27 mouse cellular contexts compared by ENCODE assay signal in the genomic region with DNA sequence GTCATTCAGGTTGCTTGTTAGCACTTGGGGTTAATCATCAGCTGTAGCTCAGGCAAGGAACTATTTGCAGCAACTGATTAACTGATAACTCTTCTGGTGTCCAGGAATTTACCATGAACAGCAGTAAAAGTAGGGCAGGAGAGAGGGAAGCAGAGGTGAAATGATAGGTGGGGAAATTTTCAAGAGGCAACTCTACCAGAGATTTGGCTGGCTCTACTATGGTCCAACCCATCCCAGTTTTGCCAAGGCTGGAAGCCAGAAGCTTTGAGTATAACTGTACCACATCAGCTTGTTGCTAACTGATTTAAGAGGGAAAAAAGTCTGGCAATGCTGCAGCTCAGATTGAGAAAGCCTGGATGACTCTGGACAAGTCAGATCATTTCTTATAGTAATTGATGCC.
DNase-seq lines count a peak whose midpoint lies in the region; ATAC-seq and TF ChIP-seq lines count a peak whose summit lies in the region.
"Had no signal": no experiment of that assay in that cellular context is flagged by ENCODE, and none has a peak within 500 bp of the region (broad histone marks: within the 10 kb centered on the region; RNA-seq: fewer than 3 reads in every experiment).

No protein-coding gene starts in this region.

- TF ChIP-seq POLR2A in liver, adult 2 months (IDR thresholded peaks at IDR 0.05; ENCODE audit: extremely low read depth, insufficient read depth, low read length) = no peak

- TF ChIP-seq EP300 in liver, postnatal 0 days (IDR thresholded peaks at IDR 0.05; ENCODE audit: low read depth) = no peak

- H3K4me2 ChIP-seq in liver, postnatal 0 days (ENCODE audit: low read depth, low read length) = no peak overlapping the region
- no peak overlapping the region for H3K4me2 ChIP-seq in forebrain, postnatal 0 days (ENCODE audit: low read depth)
- H3K4me2 ChIP-seq: embryonic facial prominence, embryonic 12.5 days; embryonic facial prominence, embryonic 15.5 days; heart, embryonic 12.5 days; heart, embryonic 15.5 days; hindbrain, embryonic 13.5 days had no signal

- H3K27ac ChIP-seq in liver, adult 2 months (replicated peaks; ENCODE audit: insufficient read depth, low read depth, low read length) = no peak overlapping the region
- no peak overlapping the region for H3K27ac ChIP-seq in liver, postnatal 0 days (ENCODE audit: low read depth)
- no peak overlapping the region for H3K27ac ChIP-seq in forebrain, postnatal 0 days (ENCODE audit: low read depth, low read length)
- H3K27ac ChIP-seq: embryonic facial prominence, embryonic 12.5 days; embryonic facial prominence, embryonic 15.5 days; heart, embryonic 15.5 days; hindbrain, embryonic 10.5 days; hindbrain, embryonic 13.5 days had no signal

- no peak for TF ChIP-seq CTCF in liver, adult 2 months (IDR thresholded peaks at IDR 0.05; ENCODE audit: low read depth, low read length)
- TF ChIP-seq CTCF in liver, postnatal 0 days (IDR thresholded peaks at IDR 0.05; ENCODE audit: low read depth) = no peak
- no peak for TF ChIP-seq CTCF in forebrain, postnatal 0 days (IDR thresholded peaks at IDR 0.05; ENCODE audit: low read depth)

- no peaks in the 10 kb centered on the region for H3K79me2 ChIP-seq in liver, adult 2 months (ENCODE audit: control insufficient read depth, insufficient read depth, low read length)

- H3K4me3 ChIP-seq in liver, adult 2 months (ENCODE audit: insufficient read depth, low read depth, low read length) = no peak overlapping the region
- no peak overlapping the region for H3K4me3 ChIP-seq in liver, postnatal 0 days (ENCODE audit: low read depth, low read length)
- no peak overlapping the region for H3K4me3 ChIP-seq in forebrain, postnatal 0 days (ENCODE audit: low read depth, low read length)
- H3K4me3 ChIP-seq: embryonic facial prominence, embryonic 12.5 days; embryonic facial prominence, embryonic 15.5 days; heart, embryonic 12.5 days; heart, embryonic 15.5 days; hindbrain, embryonic 10.5 days; hindbrain, embryonic 13.5 days had no signal

- no peak for ATAC-seq in liver, postnatal 0 days
- ATAC-seq in forebrain, postnatal 0 days = no peak
- ATAC-seq: forebrain, embryonic 14.5 days had no signal

- no peaks in the 10 kb centered on the region for H3K4me1 ChIP-seq in liver, adult 2 months (ENCODE audit: control insufficient read depth, insufficient read depth, low read length)
- no peaks in the 10 kb centered on the region for H3K4me1 ChIP-seq in liver, postnatal 0 days (ENCODE audit: insufficient read depth)
- no peaks in the 10 kb centered on the region for H3K4me1 ChIP-seq in forebrain, postnatal 0 days (ENCODE audit: insufficient read depth)
- H3K4me1 ChIP-seq: embryonic facial prominence, embryonic 12.5 days; embryonic facial prominence, embryonic 15.5 days; heart, embryonic 12.5 days; heart, embryonic 15.5 days; hindbrain, embryonic 10.5 days; hindbrain, embryonic 13.5 days had no signal

- DNase-seq in kidney, adult 18-20 months = peak; percentile 8
- no peak for DNase-seq in kidney, postnatal 4 days
- DNase-seq in liver, adult 2 months (ENCODE audit: extremely low read depth, low read depth, low spot score) = peak; percentile 18
- no peak for DNase-seq in liver, postnatal 0 days
- DNase-seq in kidney, postnatal 14 days = peak; percentile 13
- no peak for DNase-seq in forebrain, postnatal 0 days
- no peak for DNase-seq in right cerebral cortex, postnatal 14 days
- DNase-seq: adrenal gland, adult 2 months; adrenal gland, postnatal 14 days; B cell, adult 2 months; cerebellum, adult 11 months; cerebellum, adult 2 months; cerebellum, adult 9-11 months; cerebellum, postnatal 25 days; gastrocnemius, postnatal 25 days; heart, adult 18-20 months; heart, postnatal 10 days; heart, postnatal 36 days had no signal

- no peak overlapping the region for H3K9ac ChIP-seq in liver, adult 2 months (ENCODE audit: low read depth, low read length)
- no peak overlapping the region for H3K9ac ChIP-seq in liver, postnatal 0 days (replicated peaks)
- no peak overlapping the region for H3K9ac ChIP-seq in forebrain, postnatal 0 days
- H3K9ac ChIP-seq: embryonic facial prominence, embryonic 12.5 days; embryonic facial prominence, embryonic 15.5 days; heart, embryonic 12.5 days; heart, embryonic 15.5 days; hindbrain, embryonic 13.5 days had no signal

- H3K9me3 ChIP-seq in liver, postnatal 0 days (ENCODE audit: low read length) = no peaks in the 10 kb centered on the region
- H3K9me3 ChIP-seq in forebrain, postnatal 0 days (ENCODE audit: low read length) = no peaks in the 10 kb centered on the region
- H3K9me3 ChIP-seq: embryonic facial prominence, embryonic 12.5 days; embryonic facial prominence, embryonic 15.5 days; G1E; heart, embryonic 12.5 days; heart, embryonic 15.5 days; hindbrain, embryonic 10.5 days; hindbrain, embryonic 13.5 days had no signal

- no peaks in the 10 kb centered on the region for H3K36me3 ChIP-seq in liver, adult 2 months (ENCODE audit: control insufficient read depth, insufficient read depth, low read length)
- no peaks in the 10 kb centered on the region; the same call in 1 of the 2 replicates for H3K36me3 ChIP-seq in liver, postnatal 0 days (replicated peaks; ENCODE audit: insufficient read depth, low read length)
- no peaks in the 10 kb centered on the region for H3K36me3 ChIP-seq in forebrain, postnatal 0 days (ENCODE audit: insufficient read depth)
- H3K36me3 ChIP-seq: embryonic facial prominence, embryonic 12.5 days; embryonic facial prominence, embryonic 15.5 days; G1E; heart, embryonic 12.5 days; heart, embryonic 15.5 days; hindbrain, embryonic 10.5 days; hindbrain, embryonic 13.5 days had no signal

- no peaks in the 10 kb centered on the region for H3K27me3 ChIP-seq in liver, adult 2 months (ENCODE audit: control insufficient read depth, insufficient read depth, low read length)
- H3K27me3 ChIP-seq in liver, postnatal 0 days (ENCODE audit: insufficient read depth, low read length) = no peaks in the 10 kb centered on the region
- no peaks in the 10 kb centered on the region for H3K27me3 ChIP-seq in forebrain, postnatal 0 days (ENCODE audit: insufficient read depth, low read length)
- H3K27me3 ChIP-seq: CH12.LX; embryonic facial prominence, embryonic 12.5 days; heart, embryonic 12.5 days; heart, embryonic 15.5 days; hindbrain, embryonic 13.5 days had no signal

Comparison
In these comparisons a context has a peak if more than half of its experiments do, and no peak if none do; other contexts are left out.
1. DNase-seq: peak in kidney, adult 18-20 months (single experiment), liver, adult 2 months (single experiment) and kidney, postnatal 14 days (single experiment); none in kidney, postnatal 4 days (0 of 2), liver, postnatal 0 days (single experiment), forebrain, postnatal 0 days (single experiment) and right cerebral cortex, postnatal 14 days (single experiment).